Mouse (Mus musculus): ENCODE results near the gene AC124108.1. TPM values are rescaled to one million over a fixed set of nuclear protein-coding genes. Genes with fewer than 3 reads are reported as not detected.

AC124108.1 gene
- polyA plus RNA-seq (2014; fragmentation: Nextera tagmentation; extraction: Ambion mirVana), result 0.09 TPM in 1 of 2 replicates, not detected in the other

DNA sequence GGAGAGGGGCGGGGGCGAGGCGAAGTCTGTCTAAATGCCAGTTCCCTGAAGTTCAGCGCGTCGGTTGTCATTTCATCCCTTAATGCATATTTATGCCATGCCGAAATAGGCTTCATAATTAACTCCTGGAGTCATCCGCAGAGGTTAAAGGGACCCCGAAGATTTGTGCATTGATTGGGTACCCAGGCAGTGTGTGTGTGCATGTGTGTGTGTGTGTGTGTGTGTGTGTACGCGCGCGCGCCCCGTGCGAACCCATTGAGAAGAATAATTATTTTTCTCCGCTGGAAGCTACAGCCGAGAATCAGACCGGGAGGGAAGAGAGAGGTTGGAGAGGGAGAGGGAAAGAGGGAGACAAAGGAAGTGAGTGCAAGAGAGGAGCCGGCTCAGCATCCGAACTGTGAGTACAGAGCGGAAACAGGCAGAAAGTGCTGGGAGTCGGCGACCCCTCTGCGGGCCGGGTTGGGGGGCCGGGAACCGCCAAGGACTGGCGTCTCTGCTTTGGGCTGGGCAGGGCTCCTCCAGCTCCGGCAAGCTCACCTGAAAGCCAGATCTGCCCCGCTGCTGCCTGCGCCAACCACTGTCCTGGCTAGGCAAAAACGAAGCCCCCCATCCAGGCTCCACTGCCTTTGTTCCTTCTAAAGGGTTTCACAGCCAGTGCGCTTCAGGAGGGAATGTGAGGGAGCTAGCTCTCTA, at the start of gene AC124108.1, which contains the start of gene Lemd1:
Gene AC124108.1 (plus strand): TSS at position 365 of the 693 bp plus-strand sequence.
Gene Lemd1 (plus strand): TSS at position 339 of the 693 bp plus-strand sequence.
- peaks cover 7% of the 10 kb centered on the region; the same call in 1 of the 2 replicates for H3K4me1 ChIP-seq (replicated peaks; ENCODE audit: control insufficient read depth, insufficient read depth, low read length)
- H3K4me3 ChIP-seq (ENCODE audit: low read depth, low read length), result peak within 1 kb of the TSS; percentile 56
- no peaks in the 10 kb centered on the region for H3K9me3 ChIP-seq (ENCODE audit: control insufficient read depth, low read length)
- no peak for ATAC-seq (replicated peaks; ENCODE audit: low FRiP score, low TSS enrichment, low read depth)
- peak within 1 kb of the TSS; percentile 96 for H3K4me2 ChIP-seq (ENCODE audit: low read length)
- peak within 1 kb of the TSS; percentile 39 for H3K9ac ChIP-seq (ENCODE audit: low read length)
- no peak within 1 kb of the TSS for H3K27ac ChIP-seq (ENCODE audit: low read depth)
- no peak for DNase-seq (ENCODE audit: low spot score)
- under 1% methylated on average over 34 of the region's 34 CpGs for WGBS
- peaks cover 69% of the 10 kb centered on the region for H3K27me3 ChIP-seq (replicated peaks; ENCODE audit: control insufficient read depth, insufficient read depth, low read length)
- no peaks in the 10 kb centered on the region for H3K36me3 ChIP-seq (ENCODE audit: control insufficient read depth, insufficient read depth, low read length)

DNA sequence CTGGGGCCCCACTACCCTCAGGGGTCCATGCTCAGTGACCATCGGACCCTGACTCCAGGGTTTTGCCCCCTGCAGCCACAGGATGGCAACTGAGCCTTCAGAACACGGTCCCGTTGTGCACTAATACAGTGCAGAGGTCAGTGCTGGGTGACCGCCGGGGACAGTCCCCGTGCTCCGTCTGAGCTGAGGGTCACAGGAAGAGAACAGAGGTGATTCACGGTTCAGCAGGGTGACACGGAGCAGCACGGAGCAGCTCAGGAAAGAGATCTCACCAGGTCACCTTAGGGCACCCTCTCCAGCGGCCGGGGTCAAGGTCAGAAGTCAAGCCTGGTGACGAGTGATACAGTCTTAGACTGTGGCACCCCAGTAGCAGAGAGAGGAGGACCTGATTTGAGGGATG, 49.5 kb upstream of the AC124108.1 start:
- Histone ChIP-seq H3K4me1 (replicated peaks; ENCODE audit: control insufficient read depth, insufficient read depth, low read length) (peaks cover 4% of the 10 kb centered on the region; the same call in 1 of the 2 replicates), H3K27ac (ENCODE audit: low read depth) (no peak overlapping the region), H3K4me3 (ENCODE audit: low read depth, low read length) (no peak overlapping the region), H3K4me2 (ENCODE audit: low read length) (no peak overlapping the region), H3K27me3 (replicated peaks; ENCODE audit: control insufficient read depth, insufficient read depth, low read length) (peaks cover 2% of the 10 kb centered on the region; the same call in 1 of the 2 replicates), H3K9me3 (ENCODE audit: control insufficient read depth, low read length) (no peaks in the 10 kb centered on the region), H3K36me3 (ENCODE audit: control insufficient read depth, insufficient read depth, low read length) (no peaks in the 10 kb centered on the region), H3K9ac (ENCODE audit: low read length) (no peak overlapping the region)
- ATAC-seq (replicated peaks; ENCODE audit: low FRiP score, low TSS enrichment, low read depth), result no peak
- WGBS, result 62% methylated on average over 13 of the region's 13 CpGs
- no peak for DNase-seq (ENCODE audit: low spot score)

DNA sequence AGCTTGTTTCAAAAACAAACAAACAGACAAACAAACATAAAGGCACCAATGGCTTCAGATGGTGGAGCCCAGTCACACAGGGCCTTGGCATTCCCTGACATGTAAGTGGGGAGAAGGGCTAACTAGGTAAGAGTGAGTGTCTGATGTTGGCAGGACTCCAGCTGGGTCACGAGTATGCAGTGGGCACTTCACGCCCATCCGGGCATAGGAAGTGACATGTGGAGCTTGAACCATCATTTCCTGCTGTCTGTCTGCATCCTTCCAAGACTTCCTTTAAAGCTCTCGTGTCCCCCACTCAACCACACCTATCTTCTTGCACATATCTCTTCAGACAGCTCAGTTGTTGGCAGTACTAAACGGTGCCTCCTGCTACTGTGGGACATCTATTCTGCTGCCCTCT, 48.2 kb upstream of the AC124108.1 start:
- Histone ChIP-seq H3K9me3 (ENCODE audit: control insufficient read depth, low read length) (no peaks in the 10 kb centered on the region), H3K4me3 (ENCODE audit: low read depth, low read length) (no peak overlapping the region), H3K27me3 (replicated peaks; ENCODE audit: control insufficient read depth, insufficient read depth, low read length) (peaks cover 2% of the 10 kb centered on the region; the same call in 1 of the 2 replicates), H3K4me1 (replicated peaks; ENCODE audit: control insufficient read depth, insufficient read depth, low read length) (peaks cover 4% of the 10 kb centered on the region; the same call in 1 of the 2 replicates), H3K4me2 (ENCODE audit: low read length) (no peak overlapping the region), H3K9ac (ENCODE audit: low read length) (no peak overlapping the region), H3K27ac (ENCODE audit: low read depth) (no peak overlapping the region), H3K36me3 (ENCODE audit: control insufficient read depth, insufficient read depth, low read length) (no peaks in the 10 kb centered on the region)
- no peak for ATAC-seq (replicated peaks; ENCODE audit: low FRiP score, low TSS enrichment, low read depth)
- no peak for DNase-seq (ENCODE audit: low spot score)
- 75% methylated on average over 5 of the region's 5 CpGs for WGBS

DNA sequence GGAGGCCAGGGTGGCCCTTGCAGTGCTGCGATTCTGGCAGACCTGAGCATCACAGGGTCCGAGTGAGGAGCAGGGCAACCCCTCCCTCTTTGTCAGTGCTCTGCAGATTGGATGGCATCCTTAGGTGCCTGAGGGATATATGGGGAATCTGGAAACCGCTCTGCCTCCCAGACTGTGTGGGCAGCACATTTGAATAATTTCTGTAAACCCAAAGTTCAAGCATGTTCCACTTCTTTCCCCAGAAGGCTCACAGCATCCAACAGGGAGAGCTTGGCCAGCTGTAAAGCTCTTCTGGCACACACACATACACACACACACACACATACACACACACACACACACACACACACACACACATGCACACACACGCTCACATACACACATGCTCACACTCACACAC, 47.5 kb upstream of the AC124108.1 start:
- H3K9ac ChIP-seq (ENCODE audit: low read length), result no peak overlapping the region
- no peak for ATAC-seq (replicated peaks; ENCODE audit: low FRiP score, low TSS enrichment, low read depth)

GRCm38 (mm10) chr1:132144223-132144622, 47.0 kb upstream of the AC124108.1 start:
- peaks cover 4% of the 10 kb centered on the region; the same call in 1 of the 2 replicates for H3K4me1 ChIP-seq (replicated peaks; ENCODE audit: control insufficient read depth, insufficient read depth, low read length)
- 37% methylated on average over 2 of the region's 2 CpGs for WGBS
- no peak overlapping the region for H3K9ac ChIP-seq (ENCODE audit: low read length)
- no peak for DNase-seq (ENCODE audit: low spot score)
- H3K4me2 ChIP-seq (ENCODE audit: low read length), result no peak overlapping the region
- H3K36me3 ChIP-seq (ENCODE audit: control insufficient read depth, insufficient read depth, low read length), result no peaks in the 10 kb centered on the region
- H3K27me3 ChIP-seq (replicated peaks; ENCODE audit: control insufficient read depth, insufficient read depth, low read length), result 0 out of 2 replicates have a peak, but pooled peaks cover 2% of the 10 kb centered on the region
- no peaks in the 10 kb centered on the region for H3K9me3 ChIP-seq (ENCODE audit: control insufficient read depth, low read length)
- ATAC-seq (replicated peaks; ENCODE audit: low FRiP score, low TSS enrichment, low read depth), result no peak
- H3K27ac ChIP-seq (ENCODE audit: low read depth), result no peak overlapping the region
- H3K4me3 ChIP-seq (ENCODE audit: low read depth, low read length), result no peak overlapping the region

More for the DNA sequence above, 47.5 kb upstream of the AC124108.1 start:
- H3K4me2 ChIP-seq (ENCODE audit: low read length), result no peak overlapping the region
- 0 out of 2 replicates have a peak, but pooled peaks cover 2% of the 10 kb centered on the region for H3K27me3 ChIP-seq (replicated peaks; ENCODE audit: control insufficient read depth, insufficient read depth, low read length)
- no peaks in the 10 kb centered on the region for H3K9me3 ChIP-seq (ENCODE audit: control insufficient read depth, low read length)
- 63% methylated on average over 4 of the region's 4 CpGs for WGBS
- H3K27ac ChIP-seq (ENCODE audit: low read depth), result no peak overlapping the region
- H3K4me1 ChIP-seq (replicated peaks; ENCODE audit: control insufficient read depth, insufficient read depth, low read length), result peaks cover 4% of the 10 kb centered on the region; the same call in 1 of the 2 replicates
- no peak overlapping the region for H3K4me3 ChIP-seq (ENCODE audit: low read depth, low read length)
- DNase-seq (ENCODE audit: low spot score), result no peak
- H3K36me3 ChIP-seq (ENCODE audit: control insufficient read depth, insufficient read depth, low read length), result no peaks in the 10 kb centered on the region

DNA sequence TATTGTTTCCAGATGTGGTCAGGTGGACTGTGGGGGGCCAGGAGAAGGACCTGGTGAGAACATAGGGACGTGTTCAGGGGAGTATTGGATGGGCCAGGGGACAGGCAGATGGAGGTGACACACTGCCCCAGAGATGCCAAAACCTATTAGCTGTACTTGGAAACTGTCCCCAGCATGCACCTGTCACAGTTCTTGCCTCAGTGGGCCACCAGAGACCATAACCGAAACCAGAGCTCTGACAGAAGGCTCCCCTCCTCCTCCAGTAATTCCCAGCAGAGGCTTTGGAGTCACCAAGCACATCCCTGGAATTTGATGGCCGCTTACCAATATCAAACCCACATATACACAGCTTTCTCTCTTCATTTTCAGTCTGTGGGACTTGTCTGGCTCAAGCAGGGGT, 46.4 kb upstream of the AC124108.1 start:
- ATAC-seq (replicated peaks; ENCODE audit: low FRiP score, low TSS enrichment, low read depth) (no peak), DNase-seq (ENCODE audit: low spot score) (no peak)
- Histone ChIP-seq H3K27me3 (replicated peaks; ENCODE audit: control insufficient read depth, insufficient read depth, low read length) (no peaks in the 10 kb centered on the region), H3K36me3 (ENCODE audit: control insufficient read depth, insufficient read depth, low read length) (no peaks in the 10 kb centered on the region), H3K9ac (ENCODE audit: low read length) (no peak overlapping the region), H3K4me2 (ENCODE audit: low read length) (no peak overlapping the region), H3K4me3 (ENCODE audit: low read depth, low read length) (no peak overlapping the region), H3K4me1 (replicated peaks; ENCODE audit: control insufficient read depth, insufficient read depth, low read length) (peaks cover 1% of the 10 kb centered on the region; the same call in 1 of the 2 replicates), H3K9me3 (ENCODE audit: control insufficient read depth, low read length) (no peaks in the 10 kb centered on the region), H3K27ac (ENCODE audit: low read depth) (no peak overlapping the region)
- WGBS, result 70% methylated on average over 3 of the region's 3 CpGs

DNA sequence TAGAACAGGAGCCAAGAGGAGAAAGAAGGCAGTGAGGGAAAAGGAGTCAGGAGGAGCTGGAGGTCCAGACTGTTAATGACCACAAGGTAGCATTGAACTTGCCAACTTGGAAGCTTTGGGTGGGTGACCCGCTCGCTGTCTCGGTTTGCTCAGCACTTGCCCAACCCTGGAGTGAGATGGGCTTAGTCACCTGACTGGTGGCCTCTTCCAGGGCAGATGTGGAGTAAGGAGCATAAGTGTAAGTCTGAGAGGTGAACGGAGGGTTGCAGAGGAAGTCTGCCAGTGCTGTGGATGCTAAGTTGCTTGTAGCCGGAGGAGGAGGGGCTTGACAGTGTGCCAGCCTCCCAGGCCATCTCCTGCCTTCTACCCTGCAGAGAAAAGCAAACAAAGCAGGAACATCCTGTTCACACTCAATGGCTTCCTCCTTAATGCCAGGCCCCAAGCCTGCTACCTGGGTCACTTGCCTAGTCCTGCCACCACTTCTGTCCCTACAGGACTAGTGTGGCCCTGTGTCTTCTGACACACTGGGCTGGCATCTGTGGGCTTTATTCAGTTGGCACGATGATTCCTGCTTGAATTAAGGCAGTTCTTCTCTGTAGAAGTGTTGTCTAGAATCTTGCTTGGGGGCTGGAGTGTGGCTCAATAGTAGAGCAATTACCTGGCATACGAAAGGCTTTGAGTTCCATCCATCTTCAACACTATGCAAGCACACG, 45.1 kb upstream of the AC124108.1 start:
- no peak overlapping the region for H3K4me2 ChIP-seq (ENCODE audit: low read length)
- WGBS, result 89% methylated on average over 8 of the region's 8 CpGs

DNA sequence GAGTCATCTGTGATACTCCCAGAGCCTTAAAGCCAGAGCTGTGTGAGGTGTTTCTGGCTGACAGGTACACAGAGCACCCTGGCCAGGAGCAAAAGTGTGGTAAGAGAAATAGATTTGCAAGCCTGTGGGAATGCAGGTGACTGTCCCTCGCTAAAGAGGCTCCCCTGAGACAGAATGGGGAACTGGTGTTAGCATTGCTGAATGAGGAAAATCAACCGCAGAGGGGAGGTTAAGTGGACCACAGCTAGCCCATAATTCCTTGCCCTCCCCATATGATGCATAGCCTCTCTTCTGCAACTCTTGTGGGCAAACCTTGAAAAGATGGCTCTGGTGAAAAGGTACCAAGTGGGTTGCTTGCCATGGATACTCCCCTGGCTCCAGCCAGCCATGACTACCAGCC, 41.8 kb upstream of the AC124108.1 start:
- no peak for ATAC-seq (replicated peaks; ENCODE audit: low FRiP score, low TSS enrichment, low read depth)
- Histone ChIP-seq H3K27ac (ENCODE audit: low read depth) (no peak overlapping the region), H3K4me3 (ENCODE audit: low read depth, low read length) (no peak overlapping the region), H3K9me3 (ENCODE audit: control insufficient read depth, low read length) (no peaks in the 10 kb centered on the region), H3K9ac (ENCODE audit: low read length) (no peak overlapping the region), H3K36me3 (ENCODE audit: control insufficient read depth, insufficient read depth, low read length) (no peaks in the 10 kb centered on the region), H3K27me3 (replicated peaks; ENCODE audit: control insufficient read depth, insufficient read depth, low read length) (no peaks in the 10 kb centered on the region), H3K4me1 (replicated peaks; ENCODE audit: control insufficient read depth, insufficient read depth, low read length) (peaks cover 9% of the 10 kb centered on the region), H3K4me2 (ENCODE audit: low read length) (no peak overlapping the region)
- DNase-seq (ENCODE audit: low spot score), result no peak
- WGBS, result 82% methylated on average over 2 of the region's 2 CpGs

More for the DNA sequence above, 45.1 kb upstream of the AC124108.1 start:
- no peak for ATAC-seq (replicated peaks; ENCODE audit: low FRiP score, low TSS enrichment, low read depth)
- Histone ChIP-seq H3K9me3 (ENCODE audit: control insufficient read depth, low read length) (no peaks in the 10 kb centered on the region), H3K4me3 (ENCODE audit: low read depth, low read length) (no peak overlapping the region), H3K27me3 (replicated peaks; ENCODE audit: control insufficient read depth, insufficient read depth, low read length) (no peaks in the 10 kb centered on the region), H3K9ac (ENCODE audit: low read length) (no peak overlapping the region), H3K27ac (ENCODE audit: low read depth) (no peak overlapping the region), H3K4me1 (replicated peaks; ENCODE audit: control insufficient read depth, insufficient read depth, low read length) (no peaks in the 10 kb centered on the region), H3K36me3 (ENCODE audit: control insufficient read depth, insufficient read depth, low read length) (no peaks in the 10 kb centered on the region)
- no peak for DNase-seq (ENCODE audit: low spot score)

All from intestine, embryonic 14.5 days (tissue).